Mouse (Mus musculus): ENCODE results near the gene Osbpl11. TPM values are rescaled to one million over a fixed set of nuclear protein-coding genes. Genes with fewer than 3 reads are reported as not detected.

Gene Osbpl11
- total RNA-seq, 2 experiments from 2014 or later: 20.1 to 20.7 TPM

- DNase-seq (ENCODE audit: low spot score in 2 of 2): no peak
Observed at GRCm38 (mm10) chr16:33239305-33239704, 54.4 kb downstream of the Osbpl11 start.

GRCm38 (mm10) chr16:33242046-33242445 is 57.2 kb downstream of the Osbpl11 start:
- no peak for DNase-seq (ENCODE audit: low spot score in 2 of 2)

GRCm38 (mm10) chr16:33244136-33244691 is 59.3 kb downstream of the Osbpl11 start:
- no peak for DNase-seq (ENCODE audit: low spot score in 2 of 2)

- DNase-seq (ENCODE audit: low spot score in 2 of 2): no peak
Observed at GRCm38 (mm10) chr16:33244933-33245470, 60.1 kb downstream of the Osbpl11 start.

GRCm38 (mm10) chr16:33246526-33246925 is 61.7 kb downstream of the Osbpl11 start:
- DNase-seq (ENCODE audit: low spot score in 2 of 2): no peak

- DNase-seq (ENCODE audit: low spot score in 2 of 2): no peak
Observed at GRCm38 (mm10) chr16:33247006-33247405, 62.1 kb downstream of the Osbpl11 start.

- no peak for DNase-seq (ENCODE audit: low spot score in 2 of 2)
Observed at GRCm38 (mm10) chr16:33250651-33251120, 65.8 kb downstream of the Osbpl11 start.

GRCm38 (mm10) chr16:33251194-33252051 is 66.6 kb downstream of the Osbpl11 start, which contains the start of gene Snx4:
Gene Snx4, plus strand, starts transcription at chr16:33251442.
- peak; percentile 84 to 94 for DNase-seq (ENCODE audit: low spot score in 2 of 2)

- DNase-seq (ENCODE audit: low spot score in 2 of 2): no peak
Observed at GRCm38 (mm10) chr16:33255601-33256000, 70.7 kb downstream of the Osbpl11 start.

- no peak for DNase-seq (ENCODE audit: low spot score in 2 of 2)
Observed at GRCm38 (mm10) chr16:33258530-33258929, 73.7 kb downstream of the Osbpl11 start.

GRCm38 (mm10) chr16:33259824-33260223 is 75.0 kb downstream of the Osbpl11 start:
- DNase-seq (ENCODE audit: low spot score in 2 of 2): no peak

- no peak for DNase-seq (ENCODE audit: low spot score in 2 of 2)
Observed at GRCm38 (mm10) chr16:33260825-33261224, 76.0 kb downstream of the Osbpl11 start.

- DNase-seq (ENCODE audit: low spot score in 2 of 2): no peak
Observed at GRCm38 (mm10) chr16:33261584-33262061, 76.8 kb downstream of the Osbpl11 start.

GRCm38 (mm10) chr16:33262096-33262495 is 77.2 kb downstream of the Osbpl11 start:
- no peak for DNase-seq (ENCODE audit: low spot score in 2 of 2)

- no peak for DNase-seq (ENCODE audit: low spot score in 2 of 2)
Observed at GRCm38 (mm10) chr16:33267616-33268253, 82.9 kb downstream of the Osbpl11 start.

- DNase-seq (ENCODE audit: low spot score in 2 of 2): no peak
Observed at GRCm38 (mm10) chr16:33271824-33272223, 87.0 kb downstream of the Osbpl11 start.

GRCm38 (mm10) chr16:33283079-33283478 is 98.2 kb downstream of the Osbpl11 start:
- no peak for DNase-seq (ENCODE audit: low spot score in 2 of 2)

- no peak for DNase-seq (ENCODE audit: low spot score in 2 of 2)
Observed at GRCm38 (mm10) chr16:33288536-33288935, 103.7 kb downstream of the Osbpl11 start.

GRCm38 (mm10) chr16:33289981-33290380 is 105.1 kb downstream of the Osbpl11 start:
- no peak for DNase-seq (ENCODE audit: low spot score in 2 of 2)

GRCm38 (mm10) chr16:33292241-33292640 is 107.4 kb downstream of the Osbpl11 start:
- no peak for DNase-seq (ENCODE audit: low spot score in 2 of 2)

Data from layer of hippocampus, adult 18-20 months (tissue).